Mouse (Mus musculus) spleen, embryonic (tissue): Measurements from ENCODE around the gene Sept14.

Experiments used
- CTCF ChIA-PET: fragments of 350-600 bp; sonication (Branson Sonifier 250); formaldehyde crosslinking; loops from one replicate; lab custom pipeline; 2022; lab: Charles Lee

Sept14 gene

GRCm38 (mm10) chr5:129670036-129670458, 38.3 kb downstream of the Sept14 start, which contains the start of gene Zfp11:
Zfp11 (minus strand) TSS chr5:129670099.
- CTCF ChIA-PET: no interaction called here

GRCm38 (mm10) chr5:129669453-129670035, 38.8 kb downstream of the Sept14 start:
- CTCF ChIA-PET: interaction anchor here (0.8 kb wide), 1 partner anchor 116 kb away, joined by 6 read pairs; no protein-coding TSS in a partner anchor

- CTCF ChIA-PET: no interaction called here
These were observed 40.5 kb downstream of the Sept14 start for GRCm38 (mm10) chr5:129667851-129668250.

- CTCF ChIA-PET: no interaction called here
These were observed 41.9 kb downstream of the Sept14 start for GRCm38 (mm10) chr5:129666271-129666909.

- CTCF ChIA-PET: no interaction called here
These were observed 44.2 kb downstream of the Sept14 start for GRCm38 (mm10) chr5:129664090-129664489.

- CTCF ChIA-PET: interaction anchor here (0.5 kb wide), 1 partner anchor 17 kb away, joined by 3 read pairs; no protein-coding TSS in a partner anchor
These were observed 50.4 kb downstream of the Sept14 start for GRCm38 (mm10) chr5:129657931-129658330.

- CTCF ChIA-PET: no interaction called here
These were observed 51.3 kb downstream of the Sept14 start for GRCm38 (mm10) chr5:129657016-129657415.

GRCm38 (mm10) chr5:129650858-129651257, 57.5 kb downstream of the Sept14 start:
- CTCF ChIA-PET: no interaction called here
